Mouse (Mus musculus) C2C12 (cell line): ENCODE results near the gene Ccser1. TPM values are rescaled to one million over a fixed set of nuclear protein-coding genes. Genes with fewer than 3 reads are reported as not detected.

ENCODE experiments used
- H3K27me3 ChIP-seq: one replicate; pipeline ENCODE4 v1.6.1; 2011; ENCODE audit not compliant: control insufficient read depth, insufficient read depth, insufficient read length
- H3K36me3 ChIP-seq: one replicate; pipeline ENCODE4 v1.6.1; 2011; ENCODE audit not compliant: control insufficient read depth, insufficient read depth
- H3K4me3 ChIP-seq: one replicate; pipeline ENCODE4 v1.5.1; 2011; ENCODE audit warnings: mild to moderate bottlenecking, control low read depth; ENCODE audit not compliant: poor library complexity, insufficient read depth, severe bottlenecking
- H3K79me2 ChIP-seq: one replicate; pipeline ENCODE4 v1.6.1; 2011; ENCODE audit not compliant: control insufficient read depth, insufficient read depth
- H3K79me3 ChIP-seq: one replicate; pipeline ENCODE4 v1.6.1; 2011; ENCODE audit warnings: low read depth, control low read depth
- H3ac ChIP-seq: one replicate; pipeline ENCODE3; 2011; ENCODE audit warnings: low read depth; ENCODE audit not compliant: control insufficient read depth, insufficient read length
- CEBPB ChIP-seq: IDR thresholded peaks from one replicate; pipeline ENCODE4 v1.6.1; 2011; ENCODE audit warnings: low read depth, mild to moderate bottlenecking, control low read depth, moderate library complexity
- CTCF ChIP-seq: IDR thresholded peaks from one replicate; pipeline ENCODE4 v1.5.1; 2011; ENCODE audit not compliant: control insufficient read depth, insufficient read depth, insufficient read length
- FOSL1 ChIP-seq: IDR thresholded peaks from one replicate; pipeline ENCODE4 v1.8.0; 2011; ENCODE audit warnings: mild to moderate bottlenecking, low read length; ENCODE audit not compliant: poor library complexity, insufficient read depth, severe bottlenecking
- MAX ChIP-seq: IDR thresholded peaks from one replicate; pipeline ENCODE4 v1.6.1; 2011; ENCODE audit warnings: mild to moderate bottlenecking, control low read depth
- MYOD1 ChIP-seq: IDR thresholded peaks from one replicate; pipeline ENCODE4 v1.6.1; 2011; ENCODE audit warnings: low read depth; ENCODE audit not compliant: control insufficient read depth, insufficient read length
- MYOG ChIP-seq: IDR thresholded peaks from one replicate; pipeline ENCODE4 v1.6.1; 2011; ENCODE audit not compliant: control insufficient read depth, insufficient read length; ENCODE audit errors: extremely low read depth
- USF1 ChIP-seq: IDR thresholded peaks from one replicate; pipeline ENCODE4 v1.6.1; 2011; ENCODE audit warnings: low read depth, mild to moderate bottlenecking, control low read depth, moderate library complexity
- polyA plus RNA-seq: library from polyadenylated mRNA; unstranded; fragments of >200 nt; fragmentation: generic; extraction: Trizol; gene quantifications from one replicate; pipeline ENCODE4 v1.2.1, GENCODE M21; 2012; ENCODE audit warnings: missing spikeins

Gene Ccser1
- polyA plus RNA-seq, 1 experiment, result 0.68 TPM

GRCm38 (mm10) chr6:61382991-61383390, 202.9 kb downstream of the Ccser1 start:
- Histone ChIP-seq H3K4me3 (no peak overlapping the region), H3K79me3 (no peaks in the 10 kb centered on the region), H3K79me2 (no peaks in the 10 kb centered on the region), H3K36me3 (no peaks in the 10 kb centered on the region), H3K27me3 (no peaks in the 10 kb centered on the region), H3ac (no peak overlapping the region)
- TF ChIP-seq MYOG (no peak), USF1 (no peak), FOSL1 (no peak), MAX (no peak), MYOD1 (no peak), CEBPB (no peak), CTCF (no peak)

GRCm38 (mm10) chr6:61387046-61387445, 206.9 kb downstream of the Ccser1 start:
- H3K4me3 ChIP-seq, result no peak overlapping the region
- H3ac ChIP-seq, result no peak overlapping the region
- no peaks in the 10 kb centered on the region for H3K27me3 ChIP-seq
- no peaks in the 10 kb centered on the region for H3K79me3 ChIP-seq
- no peaks in the 10 kb centered on the region for H3K36me3 ChIP-seq
- no peak for TF ChIP-seq MYOG
- no peak for TF ChIP-seq CEBPB
- no peak for TF ChIP-seq MAX
- TF ChIP-seq FOSL1, result no peak
- no peak for TF ChIP-seq CTCF
- TF ChIP-seq USF1, result no peak
- no peak for TF ChIP-seq MYOD1
- no peaks in the 10 kb centered on the region for H3K79me2 ChIP-seq

GRCm38 (mm10) chr6:61427490-61427889, 247.4 kb downstream of the Ccser1 start:
- H3K79me3 ChIP-seq, result no peaks in the 10 kb centered on the region
- TF ChIP-seq CEBPB, result no peak
- TF ChIP-seq MYOD1, result no peak
- no peak for TF ChIP-seq MAX
- TF ChIP-seq FOSL1, result no peak
- no peak for TF ChIP-seq CTCF
- TF ChIP-seq MYOG, result no peak
- TF ChIP-seq USF1, result no peak

GRCm38 (mm10) chr6:61430881-61431725, 251.0 kb downstream of the Ccser1 start:
- H3K36me3 ChIP-seq, result no peaks in the 10 kb centered on the region
- no peaks in the 10 kb centered on the region for H3K79me2 ChIP-seq
- no peak for TF ChIP-seq FOSL1
- TF ChIP-seq CTCF, result no peak
- H3K27me3 ChIP-seq, result no peaks in the 10 kb centered on the region
- no peak overlapping the region for H3K4me3 ChIP-seq
- no peaks in the 10 kb centered on the region for H3K79me3 ChIP-seq
- H3ac ChIP-seq, result no peak overlapping the region

More at GRCm38 (mm10) chr6:61427490-61427889, 247.4 kb downstream of the Ccser1 start:
- Histone ChIP-seq H3K79me2 (no peaks in the 10 kb centered on the region), H3K4me3 (no peak overlapping the region), H3K27me3 (no peaks in the 10 kb centered on the region), H3ac (no peak overlapping the region), H3K36me3 (no peaks in the 10 kb centered on the region)

GRCm38 (mm10) chr6:61431726-61431984, 251.5 kb downstream of the Ccser1 start:
- no peaks in the 10 kb centered on the region for H3K36me3 ChIP-seq
- no peaks in the 10 kb centered on the region for H3K27me3 ChIP-seq
- no peak for TF ChIP-seq MYOG
- no peak for TF ChIP-seq MAX
- TF ChIP-seq USF1, result no peak
- TF ChIP-seq FOSL1, result no peak
- TF ChIP-seq CEBPB, result no peak
- no peak for TF ChIP-seq CTCF
- TF ChIP-seq MYOD1, result no peak
- H3K79me3 ChIP-seq, result no peaks in the 10 kb centered on the region
- H3K4me3 ChIP-seq, result no peak overlapping the region
- H3ac ChIP-seq, result no peak overlapping the region
- H3K79me2 ChIP-seq, result no peaks in the 10 kb centered on the region

- Histone ChIP-seq H3K27me3 (no peaks in the 10 kb centered on the region), H3K4me3 (no peak overlapping the region), H3K79me2 (no peaks in the 10 kb centered on the region), H3K36me3 (no peaks in the 10 kb centered on the region), H3K79me3 (no peaks in the 10 kb centered on the region), H3ac (no peak overlapping the region)
- TF ChIP-seq MYOD1, result no peak
- no peak for TF ChIP-seq CTCF
- no peak for TF ChIP-seq MAX
Observed at GRCm38 (mm10) chr6:61432167-61432566, 252.0 kb downstream of the Ccser1 start.
